Comparison of ENCODE assay signal across 10 mouse cellular contexts in genomic region chr4:48051086-48051673, GRCm38 (mm10). TPM values are rescaled to one million over a fixed set of nuclear protein-coding genes. Genes with fewer than 3 reads are reported as not detected.
DNase-seq lines count a peak whose midpoint lies in the region; ATAC-seq and TF ChIP-seq lines count a peak whose summit lies in the region.
"Had no signal": no experiment of that assay in that cellular context is flagged by ENCODE, and none has a peak within 500 bp of the region (broad histone marks: within the 10 kb centered on the region; RNA-seq: fewer than 3 reads in every experiment).

No protein-coding gene starts in this region.

- H3K4me2 ChIP-seq in lung, embryonic 15.5 days = peak overlapping the region; percentile 75
- peak overlapping the region; percentile 62 for H3K4me2 ChIP-seq in forebrain, embryonic 15.5 days (replicated peaks)
- peak overlapping the region; percentile 76 for H3K4me2 ChIP-seq in limb, embryonic 11.5 days (ENCODE audit: low read depth, severe bottlenecking)

- H3K9me3 ChIP-seq in lung, embryonic 15.5 days = no peaks in the 10 kb centered on the region
- no peaks in the 10 kb centered on the region for H3K9me3 ChIP-seq in forebrain, embryonic 15.5 days
- H3K9me3 ChIP-seq in limb, embryonic 11.5 days (ENCODE audit: control insufficient read depth, low read length) = no peaks in the 10 kb centered on the region

- no peak overlapping the region for H3K27ac ChIP-seq in lung, embryonic 15.5 days
- no peak overlapping the region for H3K27ac ChIP-seq in forebrain, embryonic 15.5 days (replicated peaks)
- no peak overlapping the region for H3K27ac ChIP-seq in limb, embryonic 11.5 days (replicated peaks; ENCODE audit: low read depth, low read length)
- no peak overlapping the region for H3K27ac ChIP-seq in olfactory bulb, adult 2 months (ENCODE audit: insufficient read depth, low read depth, low read length)
- H3K27ac ChIP-seq: macrophage had no signal

- H3K36me3 ChIP-seq in lung, embryonic 15.5 days = no peaks in the 10 kb centered on the region
- H3K36me3 ChIP-seq in forebrain, embryonic 15.5 days = no peaks in the 10 kb centered on the region
- H3K36me3 ChIP-seq in limb, embryonic 11.5 days (ENCODE audit: control insufficient read depth, insufficient read depth, low read length) = no peaks in the 10 kb centered on the region

- WGBS in lung, embryonic 15.5 days = 12% methylated on average over 19 of the region's 19 CpGs
- WGBS in forebrain, embryonic 15.5 days = 21% methylated on average over 19 of the region's 19 CpGs
- WGBS in limb, embryonic 11.5 days = 5% methylated on average over 19 of the region's 19 CpGs
- 67% methylated on average over 19 of the region's 19 CpGs for WGBS in olfactory bulb, adult 2 months

- DNase-seq in lung, postnatal 25 days (ENCODE audit: low spot score) = no peak
- DNase-seq in limb, embryonic 11.5 days (ENCODE audit: low spot score) = peak; percentile 37
- no peak for DNase-seq in MN1 (ENCODE audit: low spot score)
- DNase-seq: kidney, adult 18-20 months had no signal

- H3K9ac ChIP-seq in lung, embryonic 15.5 days = no peak overlapping the region
- peak overlapping the region; percentile 37; the same call in 1 of the 2 replicates for H3K9ac ChIP-seq in forebrain, embryonic 15.5 days (replicated peaks)
- no peak overlapping the region for H3K9ac ChIP-seq in limb, embryonic 11.5 days (ENCODE audit: low read length)

- 0 out of 2 replicates have a peak, but pooled peaks have one; percentile 43 for ATAC-seq in lung, embryonic 15.5 days (ENCODE audit: borderline replicate concordance, extremely low read depth, low FRiP score, low TSS enrichment)
- no peak for ATAC-seq in forebrain, embryonic 15.5 days (replicated peaks)
- ATAC-seq in limb, embryonic 11.5 days (ENCODE audit: insufficient number of reproducible peaks, low FRiP score, low TSS enrichment, low read depth) = no peak
- no peak for ATAC-seq in activated CD4-positive, CD25-positive, alpha-beta regulatory T cell, adult 4 months
- no peak for ATAC-seq in inflammation-experienced regulatory T-cells, adult 6 months

- peaks cover 35% of the 10 kb centered on the region for H3K4me1 ChIP-seq in lung, embryonic 15.5 days
- H3K4me1 ChIP-seq in forebrain, embryonic 15.5 days = peaks cover 42% of the 10 kb centered on the region
- H3K4me1 ChIP-seq in limb, embryonic 11.5 days (ENCODE audit: control insufficient read depth, insufficient read depth, low read length) = peaks cover 23% of the 10 kb centered on the region; the same call in 1 of the 2 replicates
- peaks cover 34% of the 10 kb centered on the region for H3K4me1 ChIP-seq in olfactory bulb, adult 2 months (ENCODE audit: control insufficient read depth, insufficient read depth, low read length)

- TF ChIP-seq CTCF in olfactory bulb, adult 2 months (IDR thresholded peaks at IDR 0.05; ENCODE audit: insufficient read depth, low read depth, low read length) = no peak

- TF ChIP-seq POLR2A in olfactory bulb, adult 2 months (IDR thresholded peaks at IDR 0.05; ENCODE audit: insufficient read depth, low read depth, low read length) = no peak

- H3K27me3 ChIP-seq in lung, embryonic 15.5 days = peaks cover 95% of the 10 kb centered on the region
- H3K27me3 ChIP-seq in forebrain, embryonic 15.5 days = peaks cover 48% of the 10 kb centered on the region
- H3K27me3 ChIP-seq in limb, embryonic 11.5 days (ENCODE audit: control insufficient read depth, insufficient read depth, low read length) = peaks cover 72% of the 10 kb centered on the region

- H3K4me3 ChIP-seq in lung, embryonic 15.5 days = peak overlapping the region; percentile 38
- H3K4me3 ChIP-seq in forebrain, embryonic 15.5 days = peak overlapping the region; percentile 36
- peak overlapping the region; percentile 34 for H3K4me3 ChIP-seq in limb, embryonic 11.5 days (ENCODE audit: low read depth, low read length)
- 0 out of 2 replicates have a peak overlapping the region, but pooled peaks have one; percentile 4 for H3K4me3 ChIP-seq in olfactory bulb, adult 2 months (ENCODE audit: insufficient read depth, low read depth, low read length)

RNA-seq across cellular contexts. Expression of gene Nr4a3, which starts 6.2 kb away (rescaled TPM):
- polyA plus RNA-seq in lung, embryonic 15.5 days (2015; fragmentation: Nextera tagmentation; extraction: Ambion mirVana) = 0.06 and 0.11 TPM in 2 replicates
- polyA plus RNA-seq in forebrain, embryonic 15.5 days (2015; fragmentation: Nextera tagmentation; extraction: Ambion mirVana) = 7.2 and 8.2 TPM in 2 replicates
- polyA plus RNA-seq in limb, embryonic 11.5 days (2014; fragmentation: Nextera tagmentation; extraction: Ambion mirVana) = 0.17 and 0.28 TPM in 2 replicates
- not detected in 2 replicates for polyA plus RNA-seq in olfactory bulb, adult 2 months (2012; ENCODE audit: insufficient read depth, insufficient read length, low replicate concordance, missing spikeins)
- 1 to 10 TPM; 2.0 to 3.5 TPM for polyA plus RNA-seq in activated CD4-positive, CD25-positive, alpha-beta regulatory T cell, adult 4 months (2017; shearing (Covaris generic))
- 1 to 10 TPM; 1.9 to 3.6 (median 2.7) TPM for polyA plus RNA-seq in inflammation-experienced regulatory T-cells, adult 6 months (2017; shearing (Covaris generic))
